Mouse (Mus musculus) neural tube, embryonic 11.5 days (tissue): Measurements from ENCODE around the gene Arl2. TPM values are rescaled to one million over a fixed set of nuclear protein-coding genes. Genes with fewer than 3 reads are reported as not detected.
"Not testable (repeated sequence)": the region's sequence is repeated elsewhere in the genome, so short reads cannot be mapped to it uniquely, and the experiment has no call there.

Experiments used
- ATAC-seq: fragments of 200-750 bp; cut with Nextera tagmentation; 2 replicates; pipeline ENCODE4 v1.8.0; 2017; ENCODE audit warnings: moderate number of reproducible peaks, mild to moderate bottlenecking, moderate TSS enrichment, moderate library complexity; ENCODE audit not compliant: insufficient read depth, low FRiP score, low TSS enrichment
- DNase-seq: peaks from one replicate; pipeline ENCODE4 v3.0.0-alpha.2; 2015; ENCODE audit warnings: low spot score
- H3K27ac ChIP-seq: fragments of 300-500 bp; sonication (generic); 2 replicates; pipeline ENCODE4 v1.5.1; 2014; ENCODE audit warnings: low read depth, mild to moderate bottlenecking, low read length
- H3K27me3 ChIP-seq: fragments of 300-500 bp; sonication (generic); 2 replicates; pipeline ENCODE4 v1.6.1; 2014; ENCODE audit warnings: mild to moderate bottlenecking, low read length, mixed read lengths; ENCODE audit not compliant: control insufficient read depth, insufficient read depth
- H3K36me3 ChIP-seq: fragments of 300-500 bp; sonication (generic); 2 replicates; pipeline ENCODE4 v1.6.1; 2014; ENCODE audit warnings: mild to moderate bottlenecking, low read length, moderate library complexity, mixed read lengths; ENCODE audit not compliant: control insufficient read depth, insufficient read depth
- H3K4me1 ChIP-seq: fragments of 300-500 bp; sonication (generic); 2 replicates; pipeline ENCODE4 v1.6.1; 2014; ENCODE audit warnings: low read length, mixed read lengths; ENCODE audit not compliant: control insufficient read depth, insufficient read depth
- H3K4me2 ChIP-seq: fragments of 300-500 bp; sonication (generic); 2 replicates; pipeline ENCODE4 v1.6.1; 2014; ENCODE audit warnings: low read depth, mild to moderate bottlenecking, moderate library complexity
- H3K4me3 ChIP-seq: fragments of 300-500 bp; sonication (generic); 2 replicates; pipeline ENCODE4 v1.5.1; 2014; ENCODE audit warnings: low read depth, low read length
- H3K9ac ChIP-seq: fragments of 300-500 bp; sonication (generic); 2 replicates; pipeline ENCODE4 v1.6.1; 2014; ENCODE audit warnings: mild to moderate bottlenecking, low read length
- H3K9me3 ChIP-seq: fragments of 300-500 bp; sonication (generic); 2 replicates; pipeline ENCODE4 v1.6.1; 2016; ENCODE audit warnings: low read length; ENCODE audit not compliant: control insufficient read depth
- WGBS: fragments of 180-500 bp; shearing (Covaris S2); extraction: QIAGEN DNeasy Blood & Tissue Kit; methylation state at CpG from one replicate; pipeline ENCODE4 v1.1.7; 2014; 5-methylcytosine and 5-hydroxymethylcytosine counted together
- polyA plus RNA-seq: library from polyadenylated mRNA; unstranded; fragments of >200 nt; fragmentation: Nextera tagmentation; extraction: Ambion mirVana; gene quantifications from 2 replicates; pipeline ENCODE4 v1.2.1, GENCODE M21; 2014

Gene Arl2
- polyA plus RNA-seq, 1 experiment from 2014 or later, result 95.1 TPM

DNA sequence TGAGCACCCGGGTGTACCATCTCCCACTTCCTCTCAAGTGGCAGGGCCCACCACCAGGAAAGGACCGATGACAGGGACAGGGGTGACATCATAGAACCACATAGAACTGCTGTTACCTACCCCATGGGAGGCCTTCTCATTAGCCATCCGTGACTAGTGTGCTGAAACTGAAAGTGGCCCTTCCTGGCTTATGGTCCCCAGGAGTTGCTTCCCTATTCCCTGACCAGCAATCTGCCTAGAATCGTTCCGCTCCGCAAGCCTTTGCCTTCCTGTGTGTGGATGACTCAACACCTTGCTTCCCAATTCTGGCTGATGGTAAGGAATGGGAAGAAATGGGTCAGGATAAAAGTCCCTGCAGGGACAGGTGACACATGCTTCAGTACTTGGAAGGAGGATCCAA lies 15.9 kb upstream of the Arl2 start:
- WGBS, result 70% methylated on average over 6 of the region's 6 CpGs
- no peaks in the 10 kb centered on the region for H3K36me3 ChIP-seq
- DNase-seq (no peak), ATAC-seq (no peak)
- no peak overlapping the region for H3K4me3 ChIP-seq
- H3K4me1 ChIP-seq, result no peaks in the 10 kb centered on the region
- no peak overlapping the region for H3K4me2 ChIP-seq
- peak overlapping the region; percentile 2; the same call in 1 of the 2 replicates for H3K9ac ChIP-seq
- H3K27ac ChIP-seq, result no peak overlapping the region
- H3K9me3 ChIP-seq, result no peaks in the 10 kb centered on the region
- no peaks in the 10 kb centered on the region for H3K27me3 ChIP-seq

DNA sequence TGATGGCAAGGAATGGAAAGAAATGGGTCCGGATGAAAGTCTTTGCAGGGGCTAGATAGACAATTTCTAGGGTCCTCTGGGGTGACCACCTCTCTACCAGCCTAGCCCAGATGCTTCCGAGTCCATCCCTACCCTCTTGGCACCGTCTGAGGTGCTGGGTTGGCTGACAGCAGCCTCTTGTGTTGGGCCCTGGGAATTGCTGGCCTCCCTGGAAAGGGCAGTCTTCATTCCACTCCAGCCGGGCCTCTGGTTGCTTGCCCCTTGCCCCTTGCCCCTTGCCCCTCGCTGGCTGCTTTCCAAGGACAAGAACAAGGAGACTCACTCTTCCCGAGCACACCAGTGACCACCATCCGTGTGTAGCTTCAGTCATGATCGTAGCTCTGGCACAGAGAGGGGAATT lies 15.0 kb upstream of the Arl2 start:
- 71% methylated on average over 8 of the region's 8 CpGs for WGBS
- DNase-seq, result no peak
- Histone ChIP-seq H3K4me1 (no peaks in the 10 kb centered on the region), H3K9ac (no peak overlapping the region), H3K27me3 (no peaks in the 10 kb centered on the region), H3K4me3 (no peak overlapping the region), H3K4me2 (no peak overlapping the region), H3K9me3 (no peaks in the 10 kb centered on the region), H3K36me3 (no peaks in the 10 kb centered on the region), H3K27ac (no peak overlapping the region)
- no peak for ATAC-seq

DNA sequence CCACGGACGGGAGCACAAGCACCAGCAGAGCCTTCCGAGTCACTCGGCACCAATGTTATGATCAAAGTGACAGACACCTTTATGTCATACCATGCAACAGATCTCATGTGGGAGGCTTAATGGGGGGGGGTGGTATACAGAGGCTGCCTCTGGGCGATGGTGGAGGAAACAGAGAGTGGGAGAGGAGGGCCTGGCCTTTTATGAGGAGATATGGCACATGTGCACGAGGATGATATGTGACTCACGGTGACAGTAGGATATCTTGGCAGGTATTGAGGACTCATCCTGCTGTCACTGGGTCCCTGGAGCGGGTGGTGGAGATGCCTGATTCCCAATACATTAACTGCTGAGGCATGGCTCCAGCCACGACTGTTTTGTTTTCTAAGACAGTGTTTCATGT lies 13.8 kb upstream of the Arl2 start:
- no peaks in the 10 kb centered on the region for H3K4me1 ChIP-seq
- H3K27ac ChIP-seq, result no peak overlapping the region
- H3K4me2 ChIP-seq, result no peak overlapping the region
- no peaks in the 10 kb centered on the region for H3K36me3 ChIP-seq
- ATAC-seq (no peak), DNase-seq (no peak)
- H3K9ac ChIP-seq, result no peak overlapping the region
- no peaks in the 10 kb centered on the region for H3K27me3 ChIP-seq
- no peak overlapping the region for H3K4me3 ChIP-seq
- WGBS, result 87% methylated on average over 9 of the region's 9 CpGs
- H3K9me3 ChIP-seq, result no peaks in the 10 kb centered on the region

DNA sequence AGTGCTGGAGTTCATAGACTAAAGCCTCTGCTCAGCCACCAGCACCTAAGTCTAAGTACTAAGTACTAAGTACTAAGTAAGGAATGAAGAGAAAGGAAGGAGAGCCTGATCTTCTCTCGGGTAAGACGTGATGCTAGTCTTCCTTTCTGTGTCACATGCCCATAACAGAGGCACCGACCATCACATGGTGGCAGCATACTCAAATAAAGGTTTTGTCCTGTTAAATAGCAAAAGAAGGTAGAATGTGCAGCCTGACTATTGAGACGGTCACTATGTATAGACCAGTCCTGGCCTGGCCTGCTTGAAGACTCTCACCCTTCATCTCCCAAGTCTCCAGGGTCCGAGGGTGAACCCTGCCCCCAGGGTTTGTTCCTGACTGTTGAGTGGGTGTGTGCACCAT lies 3.5 kb upstream of the Arl2 start:
- DNase-seq (no peak), ATAC-seq (no peak)
- Histone ChIP-seq H3K4me2 (no peak overlapping the region), H3K4me3 (no peak overlapping the region), H3K27me3 (no peaks in the 10 kb centered on the region), H3K36me3 (no peaks in the 10 kb centered on the region), H3K9ac (no peak overlapping the region), H3K9me3 (no peaks in the 10 kb centered on the region), H3K4me1 (no peaks in the 10 kb centered on the region), H3K27ac (no peak overlapping the region)
- 82% methylated on average over 5 of the region's 5 CpGs for WGBS

DNA sequence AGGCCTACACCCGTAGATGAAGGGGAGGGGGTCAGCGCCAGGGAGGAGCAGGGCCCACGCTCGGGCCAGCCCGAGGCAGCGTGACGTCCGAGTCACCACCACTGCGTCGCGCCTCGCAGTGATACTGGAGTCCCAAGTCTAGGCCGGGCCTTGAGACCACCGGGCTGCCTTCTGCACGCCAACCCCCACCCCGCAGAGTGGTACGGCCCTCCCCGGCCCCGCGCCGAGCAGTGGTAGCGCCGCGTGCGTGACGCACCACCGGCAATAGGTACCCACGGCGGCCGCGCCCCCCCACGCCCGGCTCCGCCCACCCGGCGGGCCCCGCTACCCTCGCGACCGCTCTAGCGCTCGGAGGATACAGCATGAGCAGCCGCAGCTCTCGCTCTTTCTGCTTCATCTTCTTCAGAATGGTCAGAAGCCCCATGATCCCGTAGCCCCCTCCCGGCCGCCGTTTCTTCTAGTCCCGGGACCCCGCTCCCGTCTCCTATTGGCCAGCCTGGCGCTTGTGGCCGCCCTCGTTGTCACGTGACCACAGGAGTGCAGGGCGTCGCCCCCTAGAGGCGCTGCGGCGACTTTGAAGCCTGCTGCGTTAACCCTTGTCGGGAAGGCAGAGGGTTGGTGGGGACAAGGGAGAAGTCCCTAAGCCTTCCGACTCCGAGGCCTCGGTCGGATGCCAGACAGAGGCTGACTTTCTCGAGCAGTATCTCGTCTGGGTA lies 512 bp downstream of the Arl2 start, which contains the start of gene Batf2:
TSS of gene Batf2 (plus strand) at position 306 of the 716 bp plus-strand sequence.
- Histone ChIP-seq H3K27ac (peak within 1 kb of the TSS; percentile 93), H3K9ac (peak within 1 kb of the TSS; percentile 76), H3K4me1 (no peaks in the 10 kb centered on the region), H3K9me3 (no peaks in the 10 kb centered on the region), H3K4me2 (peak within 1 kb of the TSS; percentile 70), H3K36me3 (peaks cover 2% of the 10 kb centered on the region), H3K27me3 (no peaks in the 10 kb centered on the region), H3K4me3 (peak within 1 kb of the TSS; percentile 56)
- DNase-seq (peak; percentile 97), ATAC-seq (peak; percentile 93)
- WGBS, result under 1% methylated on average over 64 of the region's 68 CpGs

DNA sequence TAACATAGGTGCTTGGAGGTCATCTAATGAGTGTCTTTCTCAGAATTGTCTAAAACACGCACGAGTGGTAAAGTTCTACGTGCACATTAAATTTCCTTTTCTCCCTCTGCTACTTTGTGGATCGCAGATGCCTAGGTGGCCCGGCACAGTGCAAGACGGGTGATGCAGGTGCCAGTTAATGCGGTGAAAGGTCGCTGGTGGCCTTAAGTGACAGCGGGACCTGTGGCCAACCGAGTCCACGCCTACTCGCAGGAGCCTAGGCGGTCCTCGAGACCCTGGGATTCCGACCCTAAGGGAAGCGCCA lies 1.0 kb downstream of the Arl2 start:
- Histone ChIP-seq H3K4me3 (peak overlapping the region; percentile 56), H3K27ac (peak overlapping the region; percentile 93), H3K9me3 (no peaks in the 10 kb centered on the region), H3K9ac (peak overlapping the region; percentile 76), H3K27me3 (no peaks in the 10 kb centered on the region), H3K4me2 (peak overlapping the region; percentile 70), H3K36me3 (peaks cover 2% of the 10 kb centered on the region), H3K4me1 (no peaks in the 10 kb centered on the region)
- 9% methylated on average over 16 of the region's 16 CpGs for WGBS
- ATAC-seq, result no peak
- DNase-seq, result no peak

DNA sequence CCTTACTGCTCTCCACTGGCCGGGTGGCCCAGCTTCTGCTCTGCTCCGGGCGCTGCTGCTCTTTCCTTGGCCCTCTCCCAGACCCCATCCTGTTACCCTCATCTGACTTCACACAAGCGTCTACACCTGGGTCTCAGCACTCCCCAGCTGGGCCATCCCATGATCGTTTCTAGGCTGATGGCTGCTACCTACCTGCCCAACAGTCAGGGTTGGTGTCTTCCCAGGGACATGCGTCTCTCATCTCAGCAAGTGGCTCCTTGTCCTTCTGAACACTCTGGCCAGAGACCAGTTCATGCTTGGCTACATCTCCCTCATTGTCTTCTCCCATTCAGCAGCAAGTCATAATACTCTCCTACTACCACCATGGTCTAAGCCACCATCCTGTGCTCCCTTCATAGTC lies 1.6 kb downstream of the Arl2 start:
- H3K4me2 ChIP-seq, result peak overlapping the region; percentile 70; the same call in 1 of the 2 replicates
- no peak for DNase-seq
- no peaks in the 10 kb centered on the region for H3K27me3 ChIP-seq
- H3K4me1 ChIP-seq, result no peaks in the 10 kb centered on the region
- no peak overlapping the region for H3K27ac ChIP-seq
- no peak for ATAC-seq
- WGBS, result 94% methylated on average over 6 of the region's 6 CpGs
- H3K36me3 ChIP-seq, result peaks cover 2% of the 10 kb centered on the region
- no peak overlapping the region for H3K9ac ChIP-seq
- no peaks in the 10 kb centered on the region for H3K9me3 ChIP-seq
- H3K4me3 ChIP-seq, result peak overlapping the region; percentile 56; the same call in 1 of the 2 replicates

DNA sequence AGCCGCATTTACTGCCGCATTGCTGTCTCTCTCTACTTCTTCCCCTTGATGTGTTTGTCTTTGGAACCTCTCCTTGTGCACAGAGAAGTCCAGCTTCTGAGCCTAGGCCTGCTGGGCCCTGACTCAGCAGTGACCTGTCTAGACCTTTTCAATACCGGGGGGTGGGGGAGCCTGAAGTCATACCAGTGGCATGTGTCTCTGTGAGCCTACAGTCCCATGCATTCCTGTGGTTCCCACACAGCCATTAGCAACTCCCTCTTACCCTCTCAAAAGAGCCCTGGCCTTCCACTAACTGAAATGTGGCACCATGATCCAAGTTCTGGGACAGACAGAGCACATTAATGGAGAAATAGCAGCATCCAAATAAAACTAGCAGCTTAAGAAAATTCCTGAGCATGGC lies 5.0 kb downstream of the Arl2 start:
- H3K4me1 ChIP-seq, result no peaks in the 10 kb centered on the region
- DNase-seq (no peak), ATAC-seq (no peak)
- WGBS, result 83% methylated on average over 3 of the region's 3 CpGs
- H3K9ac ChIP-seq, result no peak overlapping the region
- no peaks in the 10 kb centered on the region for H3K9me3 ChIP-seq
- no peak overlapping the region for H3K4me2 ChIP-seq
- H3K27ac ChIP-seq, result no peak overlapping the region
- H3K27me3 ChIP-seq, result no peaks in the 10 kb centered on the region
- no peak overlapping the region for H3K4me3 ChIP-seq
- H3K36me3 ChIP-seq, result peaks cover 2% of the 10 kb centered on the region

DNA sequence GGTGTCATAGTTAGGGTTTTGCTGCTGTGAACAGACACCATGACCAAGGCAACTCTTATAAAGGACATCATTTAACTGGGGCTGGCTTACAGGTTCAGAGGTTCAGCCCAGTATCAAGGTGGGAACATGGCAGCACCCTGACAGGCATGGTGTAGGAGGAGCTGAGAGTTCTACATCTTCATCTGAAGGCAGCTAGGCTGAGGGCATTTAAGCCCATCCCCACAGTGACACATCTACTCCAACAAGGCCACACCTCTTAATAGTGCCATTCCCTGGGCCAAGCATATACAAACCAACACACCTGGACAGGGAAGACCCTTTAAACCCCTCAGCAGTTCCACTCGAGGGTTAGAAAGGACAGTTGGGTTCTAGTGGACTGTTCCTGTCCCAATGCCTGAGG lies 8.2 kb downstream of the Arl2 start:
- not testable (repeated sequence) for H3K36me3 ChIP-seq, H3K27me3 ChIP-seq, H3K9me3 ChIP-seq, H3K27ac ChIP-seq, ATAC-seq, H3K4me2 ChIP-seq, H3K4me3 ChIP-seq, DNase-seq, H3K9ac ChIP-seq, H3K4me1 ChIP-seq
- WGBS, result 69% methylated on average over 1 of the region's 1 CpGs
